In genomic region chr4:21930971-21931771, GRCm38 (mm10) we compare ENCODE assay signal across 8 mouse cellular contexts. TPM values are rescaled to one million over a fixed set of nuclear protein-coding genes. Genes with fewer than 3 reads are reported as not detected.
A peak's percentile ranks its signal among the peaks of the same experiment; 100 is the strongest.
DNase-seq lines count a peak whose midpoint lies in the region; ATAC-seq lines count a peak whose summit lies in the region.

Faxc (plus strand) TSS chr4:21931329.

- ATAC-seq in granulocyte monocyte progenitor cell, adult 5-6 weeks (replicated peaks; ENCODE audit: poor library complexity, severe bottlenecking) = peak; percentile 58
- ATAC-seq in intestine, embryonic 16.5 days = peak; percentile 91
- ATAC-seq in midbrain, embryonic 11.5 days (ENCODE audit: low FRiP score) = peak; percentile 92
- peak; percentile 84 for ATAC-seq in stomach, embryonic 14.5 days (ENCODE audit: insufficient number of reproducible peaks, insufficient read depth, low FRiP score, low read depth)

- DNase-seq in layer of hippocampus, adult 11-12 months (ENCODE audit: low spot score) = peak; percentile 67
- no peak for DNase-seq in layer of hippocampus, adult 9-10 months (ENCODE audit: low spot score)
- DNase-seq in embryo, embryonic 9.5 days (ENCODE audit: extremely low spot score) = peak; percentile 80
- DNase-seq in left cerebral cortex, postnatal 36 days (ENCODE audit: low spot score in 2 of 2) = peak; percentile 72 to 80
- peak; percentile 97 for DNase-seq in midbrain, embryonic 11.5 days (ENCODE audit: low spot score, missing footprints)

- no peaks in the 10 kb centered on the region for H3K27me3 ChIP-seq in intestine, embryonic 16.5 days (replicated peaks; ENCODE audit: control insufficient read depth, insufficient read depth, low read length)
- no peaks in the 10 kb centered on the region for H3K27me3 ChIP-seq in midbrain, embryonic 11.5 days (ENCODE audit: control insufficient read depth, insufficient read depth, low read length)
- H3K27me3 ChIP-seq in stomach, embryonic 14.5 days (ENCODE audit: control insufficient read depth, insufficient read depth, low read length) = no peaks in the 10 kb centered on the region

- H3K36me3 ChIP-seq in intestine, embryonic 16.5 days (ENCODE audit: control insufficient read depth, insufficient read depth, low read length) = no peaks in the 10 kb centered on the region
- no peaks in the 10 kb centered on the region for H3K36me3 ChIP-seq in midbrain, embryonic 11.5 days (ENCODE audit: control insufficient read depth, insufficient read depth, low read length)
- no peaks in the 10 kb centered on the region for H3K36me3 ChIP-seq in stomach, embryonic 14.5 days (ENCODE audit: control insufficient read depth, insufficient read depth, low read length)

- peak within 1 kb of the TSS; percentile 82 for H3K27ac ChIP-seq in intestine, embryonic 16.5 days (ENCODE audit: low read length)
- H3K27ac ChIP-seq in midbrain, embryonic 11.5 days (ENCODE audit: low read depth, low read length) = peak within 1 kb of the TSS; percentile 80
- H3K27ac ChIP-seq in stomach, embryonic 14.5 days (ENCODE audit: low read length) = peak within 1 kb of the TSS; percentile 89

- H3K4me3 ChIP-seq in intestine, embryonic 16.5 days (ENCODE audit: low read length) = peak within 1 kb of the TSS; percentile 79
- H3K4me3 ChIP-seq in midbrain, embryonic 11.5 days (ENCODE audit: low read depth, low read length) = peak within 1 kb of the TSS; percentile 76
- H3K4me3 ChIP-seq in stomach, embryonic 14.5 days (ENCODE audit: low read depth, low read length) = peak within 1 kb of the TSS; percentile 70

- H3K9ac ChIP-seq in intestine, embryonic 16.5 days (ENCODE audit: low read depth, low read length) = peak within 1 kb of the TSS; percentile 92
- peak within 1 kb of the TSS; percentile 99 for H3K9ac ChIP-seq in midbrain, embryonic 11.5 days (ENCODE audit: low read length)
- peak within 1 kb of the TSS; percentile 79 for H3K9ac ChIP-seq in stomach, embryonic 14.5 days (replicated peaks; ENCODE audit: low read depth, low read length)

- no peaks in the 10 kb centered on the region for H3K4me1 ChIP-seq in intestine, embryonic 16.5 days (ENCODE audit: control insufficient read depth, insufficient read depth, low read length)
- peaks cover 13% of the 10 kb centered on the region; the same call in 1 of the 2 replicates for H3K4me1 ChIP-seq in midbrain, embryonic 11.5 days (ENCODE audit: control insufficient read depth, insufficient read depth, low read length)
- H3K4me1 ChIP-seq in stomach, embryonic 14.5 days (ENCODE audit: control insufficient read depth, insufficient read depth, low read length) = peaks cover 5% of the 10 kb centered on the region; the same call in 1 of the 2 replicates

- no peaks in the 10 kb centered on the region for H3K9me3 ChIP-seq in intestine, embryonic 16.5 days (ENCODE audit: control insufficient read depth, low read length)
- H3K9me3 ChIP-seq in midbrain, embryonic 11.5 days (ENCODE audit: control insufficient read depth, low read length) = no peaks in the 10 kb centered on the region
- H3K9me3 ChIP-seq in stomach, embryonic 14.5 days (ENCODE audit: control insufficient read depth, low read depth, low read length) = no peaks in the 10 kb centered on the region; the same call in 1 of the 2 replicates

- peak within 1 kb of the TSS; percentile 86 for H3K4me2 ChIP-seq in intestine, embryonic 16.5 days (ENCODE audit: low read depth, low read length)
- peak within 1 kb of the TSS; percentile 85 for H3K4me2 ChIP-seq in midbrain, embryonic 11.5 days
- H3K4me2 ChIP-seq in stomach, embryonic 14.5 days (replicated peaks; ENCODE audit: low read depth, low read length) = peak within 1 kb of the TSS; percentile 73

- intact Hi-C loops in left cerebral cortex, postnatal 36 days (cut with DNase I) = loop anchor here (5.0 kb wide), 1 partner anchor 54 kb away; the partner anchor contains the start of gene Coq3

- WGBS in intestine, embryonic 16.5 days = under 1% methylated on average over 73 of the region's 83 CpGs
- WGBS in midbrain, embryonic 11.5 days = 1% methylated on average over 55 of the region's 83 CpGs
- under 1% methylated on average over 50 of the region's 83 CpGs for WGBS in stomach, embryonic 14.5 days

RNA-seq across cellular contexts. Expression of gene Faxc, which starts in this region (rescaled TPM):
- not detected in 2 replicates for total RNA-seq in granulocyte monocyte progenitor cell, adult 5-6 weeks (2014; fragmentation: Nextera tagmentation)
- not detected in 2 replicates for total RNA-seq in granulocyte monocyte progenitor cell, adult 5-6 weeks (2017)
- 2.5 and 3.2 TPM in 2 replicates for polyA plus RNA-seq in intestine, embryonic 16.5 days (2015; fragmentation: Nextera tagmentation; extraction: Ambion mirVana)
- total RNA-seq in left cerebral cortex, postnatal 36 days (2021) = 10 to 100 TPM; 72.7 to 75.4 TPM
- 20.9 and 21.4 TPM in 2 replicates for polyA plus RNA-seq in midbrain, embryonic 11.5 days (2014; fragmentation: Nextera tagmentation; extraction: Ambion mirVana)
- polyA plus RNA-seq in stomach, embryonic 14.5 days (2014; fragmentation: Nextera tagmentation; extraction: Ambion mirVana) = 6.6 and 9.1 TPM in 2 replicates

Comparison
In these comparisons a context has a peak if more than half of its experiments do, and no peak if none do; other contexts are left out.
1. RNA of gene Faxc (total RNA-seq): 72.7 to 75.4 TPM in left cerebral cortex, postnatal 36 days; not detected in granulocyte monocyte progenitor cell, adult 5-6 weeks; every median in the first group is over 10 times any median in the second.
2. Peak in ATAC-seq in granulocyte monocyte progenitor cell, adult 5-6 weeks; RNA of the gene not detected or under 1 TPM.
3. Peak in every context shown above with its lines, with median percentiles within 50 percentile points of each other: ATAC-seq, H3K27ac ChIP-seq, H3K4me2 ChIP-seq, H3K4me3 ChIP-seq and H3K9ac ChIP-seq.